ENCODE assay signal across 11 mouse cellular contexts in genomic region chr11:60775578-60775977, GRCm38 (mm10). TPM values are rescaled to one million over a fixed set of nuclear protein-coding genes. Genes with fewer than 3 reads are reported as not detected.
DNase-seq lines count a peak whose midpoint lies in the region; ATAC-seq and TF ChIP-seq lines count a peak whose summit lies in the region.
"Had no signal": no experiment of that assay in that cellular context is flagged by ENCODE, and none has a peak within 500 bp of the region (broad histone marks: within the 10 kb centered on the region; RNA-seq: fewer than 3 reads in every experiment).

No protein-coding gene starts in this region.

- ATAC-seq in heart, embryonic 12.5 days (ENCODE audit: insufficient number of reproducible peaks, low FRiP score), result no peak
- ATAC-seq in hindbrain, embryonic 12.5 days (ENCODE audit: low FRiP score), result no peak
- ATAC-seq: CD4-positive, CD25-positive, alpha-beta regulatory T cell, adult 4 months had no signal

- H3K27ac ChIP-seq in heart, embryonic 12.5 days (ENCODE audit: poor library complexity, severe bottlenecking), result peak overlapping the region; percentile 79; the same call in 1 of the 2 replicates
- H3K27ac ChIP-seq in hindbrain, embryonic 12.5 days, result no peak overlapping the region
- 0 out of 2 replicates have a peak overlapping the region, but pooled peaks have one; percentile 13 for H3K27ac ChIP-seq in midbrain, embryonic 10.5 days (replicated peaks)

- TF ChIP-seq CTCF in E14TG2a.4 (conservative IDR thresholded peaks at IDR 0.05; ENCODE audit: low read length), result no peak

- H3K27me3 ChIP-seq in heart, embryonic 12.5 days (replicated peaks), result no peaks in the 10 kb centered on the region
- H3K27me3 ChIP-seq in E14TG2a.4 (ENCODE audit: insufficient read depth, low read length), result no peaks in the 10 kb centered on the region
- H3K27me3 ChIP-seq in hindbrain, embryonic 12.5 days, result no peaks in the 10 kb centered on the region
- no peaks in the 10 kb centered on the region for H3K27me3 ChIP-seq in midbrain, embryonic 10.5 days (ENCODE audit: low read depth, poor library complexity, severe bottlenecking)

- no peak for DNase-seq in heart, postnatal 4 days
- DNase-seq in midbrain, embryonic 10.5 days (ENCODE audit: low spot score), result no peak
- DNase-seq in cerebellum, adult 9-11 months, result no peak
- DNase-seq in thymus, postnatal 25 days, result no peak
- no peak for DNase-seq in adrenal gland, postnatal 36 days
- DNase-seq: gastrocnemius, postnatal 14 days; lung, postnatal 10 days had no signal

- H3K36me3 ChIP-seq in heart, embryonic 12.5 days, result peaks cover 21% of the 10 kb centered on the region
- H3K36me3 ChIP-seq in E14TG2a.4 (ENCODE audit: insufficient read depth, low read length), result peaks cover 35% of the 10 kb centered on the region
- H3K36me3 ChIP-seq in hindbrain, embryonic 12.5 days, result peaks cover 16% of the 10 kb centered on the region
- peaks cover 23% of the 10 kb centered on the region for H3K36me3 ChIP-seq in midbrain, embryonic 10.5 days

- WGBS in heart, embryonic 12.5 days, result 45% methylated on average over 6 of the region's 6 CpGs
- WGBS in hindbrain, embryonic 12.5 days, result 72% methylated on average over 6 of the region's 6 CpGs
- 66% methylated on average over 6 of the region's 6 CpGs for WGBS in midbrain, embryonic 10.5 days

- H3K9ac ChIP-seq in heart, embryonic 12.5 days, result peak overlapping the region; percentile 83
- H3K9ac ChIP-seq in hindbrain, embryonic 12.5 days, result peak overlapping the region; percentile 75

- peak overlapping the region; percentile 86 for H3K4me3 ChIP-seq in heart, embryonic 12.5 days
- H3K4me3 ChIP-seq in E14TG2a.4 (replicated peaks; ENCODE audit: low read length), result peak overlapping the region; percentile 98
- peak overlapping the region; percentile 81; the same call in 1 of the 2 replicates for H3K4me3 ChIP-seq in hindbrain, embryonic 12.5 days
- H3K4me3 ChIP-seq in midbrain, embryonic 10.5 days, result peak overlapping the region; percentile 68

- H3K4me1 ChIP-seq in heart, embryonic 12.5 days (replicated peaks), result peaks cover 43% of the 10 kb centered on the region
- peaks cover 48% of the 10 kb centered on the region for H3K4me1 ChIP-seq in E14TG2a.4 (replicated peaks; ENCODE audit: low read depth, low read length)
- peaks cover 46% of the 10 kb centered on the region for H3K4me1 ChIP-seq in hindbrain, embryonic 12.5 days
- peaks cover 50% of the 10 kb centered on the region for H3K4me1 ChIP-seq in midbrain, embryonic 10.5 days

- H3K4me2 ChIP-seq in heart, embryonic 12.5 days, result peak overlapping the region; percentile 85
- peak overlapping the region; percentile 79 for H3K4me2 ChIP-seq in hindbrain, embryonic 12.5 days (replicated peaks)

- H3K9me3 ChIP-seq in heart, embryonic 12.5 days (replicated peaks), result no peaks in the 10 kb centered on the region
- no peaks in the 10 kb centered on the region for H3K9me3 ChIP-seq in E14TG2a.4 (ENCODE audit: low read length)
- H3K9me3 ChIP-seq in hindbrain, embryonic 12.5 days (replicated peaks), result no peaks in the 10 kb centered on the region
- no peaks in the 10 kb centered on the region for H3K9me3 ChIP-seq in midbrain, embryonic 10.5 days (replicated peaks)

RNA-seq across cellular contexts. Expression of gene Top3a, which starts 1.6 kb away (rescaled TPM):
- polyA plus RNA-seq in heart, embryonic 12.5 days (2016; fragmentation: Nextera tagmentation; extraction: Ambion mirVana), result 13.5 and 15.1 TPM in 2 replicates
- 1 to 10 TPM; 7.7 to 8.0 TPM for total RNA-seq in heart, postnatal 4 days (2021)
- polyA plus RNA-seq in hindbrain, embryonic 12.5 days (2016; fragmentation: Nextera tagmentation; extraction: Ambion mirVana), result 16.7 and 17.3 TPM in 2 replicates
- 23.2 and 23.9 TPM in 2 replicates for polyA plus RNA-seq in midbrain, embryonic 10.5 days (2016; fragmentation: Nextera tagmentation; extraction: Ambion mirVana)
- total RNA-seq in adrenal gland, postnatal 36 days (2021), result 10 to 100 TPM in 1 of 2 experiments, 1 to 10 TPM in 1; 6.5 to 10.7 TPM

RNA-seq across cellular contexts. Expression of gene Smcr8, which starts 1.7 kb away (rescaled TPM):
- polyA plus RNA-seq in heart, embryonic 12.5 days (2016; fragmentation: Nextera tagmentation; extraction: Ambion mirVana), result 6.4 and 7.1 TPM in 2 replicates
- 10 to 100 TPM; 15.8 to 16.2 TPM for total RNA-seq in heart, postnatal 4 days (2021)
- polyA plus RNA-seq in hindbrain, embryonic 12.5 days (2016; fragmentation: Nextera tagmentation; extraction: Ambion mirVana), result 9.8 and 9.9 TPM in 2 replicates
- 7.8 and 8.8 TPM in 2 replicates for polyA plus RNA-seq in midbrain, embryonic 10.5 days (2016; fragmentation: Nextera tagmentation; extraction: Ambion mirVana)
- 10 to 100 TPM; 23.7 to 24.9 TPM for total RNA-seq in adrenal gland, postnatal 36 days (2021)

RNA-seq across cellular contexts. Expression of gene Shmt1, which starts 35.9 kb away (rescaled TPM):
- 34.5 and 38.6 TPM in 2 replicates for polyA plus RNA-seq in heart, embryonic 12.5 days (2016; fragmentation: Nextera tagmentation; extraction: Ambion mirVana)
- 10 to 100 TPM; 24.7 to 26.8 TPM for total RNA-seq in heart, postnatal 4 days (2021)
- 23.2 and 28.1 TPM in 2 replicates for polyA plus RNA-seq in hindbrain, embryonic 12.5 days (2016; fragmentation: Nextera tagmentation; extraction: Ambion mirVana)
- 75.3 and 86.3 TPM in 2 replicates for polyA plus RNA-seq in midbrain, embryonic 10.5 days (2016; fragmentation: Nextera tagmentation; extraction: Ambion mirVana)
- 10 to 100 TPM; 40.4 to 80.2 TPM for total RNA-seq in adrenal gland, postnatal 36 days (2021)

RNA-seq across cellular contexts. Expression of gene Mief2, which starts 47.4 kb away (rescaled TPM):
- polyA plus RNA-seq in heart, embryonic 12.5 days (2016; fragmentation: Nextera tagmentation; extraction: Ambion mirVana), result 18.5 and 20.8 TPM in 2 replicates
- 10 to 100 TPM; 20.7 to 24.8 TPM for total RNA-seq in heart, postnatal 4 days (2021)
- 18.2 and 20.2 TPM in 2 replicates for polyA plus RNA-seq in hindbrain, embryonic 12.5 days (2016; fragmentation: Nextera tagmentation; extraction: Ambion mirVana)
- 14.6 and 15.6 TPM in 2 replicates for polyA plus RNA-seq in midbrain, embryonic 10.5 days (2016; fragmentation: Nextera tagmentation; extraction: Ambion mirVana)
- 10 to 100 TPM; 27.7 to 38.1 TPM for total RNA-seq in adrenal gland, postnatal 36 days (2021)

RNA-seq across cellular contexts. Expression of gene Flii, which starts 48.5 kb away (rescaled TPM):
- polyA plus RNA-seq in heart, embryonic 12.5 days (2016; fragmentation: Nextera tagmentation; extraction: Ambion mirVana), result 87.6 and 91.6 TPM in 2 replicates
- total RNA-seq in heart, postnatal 4 days (2021), result 100 to 1,000 TPM; 104 to 107 TPM
- polyA plus RNA-seq in hindbrain, embryonic 12.5 days (2016; fragmentation: Nextera tagmentation; extraction: Ambion mirVana), result 75.5 and 76.7 TPM in 2 replicates
- 74.8 and 82.6 TPM in 2 replicates for polyA plus RNA-seq in midbrain, embryonic 10.5 days (2016; fragmentation: Nextera tagmentation; extraction: Ambion mirVana)
- 100 to 1,000 TPM; 137 to 162 TPM for total RNA-seq in adrenal gland, postnatal 36 days (2021)
